Mouse (Mus musculus): ENCODE data around the gene Zdhhc12.
"Not testable (repeated sequence)": the region's sequence is repeated elsewhere in the genome, so short reads cannot be mapped to it uniquely, and the experiment has no call there.

Gene Zdhhc12

DNA sequence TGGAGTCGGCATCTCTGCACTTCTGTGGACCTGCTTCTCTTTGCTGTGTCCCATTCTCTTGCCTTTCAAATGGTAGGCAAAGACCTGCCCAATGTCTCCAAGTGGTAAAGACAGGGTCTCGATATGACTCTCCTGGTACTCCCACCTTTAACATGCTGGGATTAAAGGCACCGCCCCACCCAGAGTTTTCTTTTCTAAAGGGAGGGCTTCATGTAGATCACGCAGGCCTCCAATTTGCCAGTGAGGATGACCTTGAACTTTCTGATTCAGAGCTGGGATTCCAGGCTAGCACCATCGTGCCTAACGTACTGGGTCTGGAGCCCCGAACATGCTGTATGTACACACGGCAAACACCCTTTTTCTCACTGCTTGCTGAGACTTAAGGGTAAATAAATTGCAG, 30.2 kb downstream of the Zdhhc12 start:
- no peak for DNase-seq

GRCm38 (mm10) chr2:30062249-30063093, 31.0 kb downstream of the Zdhhc12 start:
- no peak for DNase-seq

DNA sequence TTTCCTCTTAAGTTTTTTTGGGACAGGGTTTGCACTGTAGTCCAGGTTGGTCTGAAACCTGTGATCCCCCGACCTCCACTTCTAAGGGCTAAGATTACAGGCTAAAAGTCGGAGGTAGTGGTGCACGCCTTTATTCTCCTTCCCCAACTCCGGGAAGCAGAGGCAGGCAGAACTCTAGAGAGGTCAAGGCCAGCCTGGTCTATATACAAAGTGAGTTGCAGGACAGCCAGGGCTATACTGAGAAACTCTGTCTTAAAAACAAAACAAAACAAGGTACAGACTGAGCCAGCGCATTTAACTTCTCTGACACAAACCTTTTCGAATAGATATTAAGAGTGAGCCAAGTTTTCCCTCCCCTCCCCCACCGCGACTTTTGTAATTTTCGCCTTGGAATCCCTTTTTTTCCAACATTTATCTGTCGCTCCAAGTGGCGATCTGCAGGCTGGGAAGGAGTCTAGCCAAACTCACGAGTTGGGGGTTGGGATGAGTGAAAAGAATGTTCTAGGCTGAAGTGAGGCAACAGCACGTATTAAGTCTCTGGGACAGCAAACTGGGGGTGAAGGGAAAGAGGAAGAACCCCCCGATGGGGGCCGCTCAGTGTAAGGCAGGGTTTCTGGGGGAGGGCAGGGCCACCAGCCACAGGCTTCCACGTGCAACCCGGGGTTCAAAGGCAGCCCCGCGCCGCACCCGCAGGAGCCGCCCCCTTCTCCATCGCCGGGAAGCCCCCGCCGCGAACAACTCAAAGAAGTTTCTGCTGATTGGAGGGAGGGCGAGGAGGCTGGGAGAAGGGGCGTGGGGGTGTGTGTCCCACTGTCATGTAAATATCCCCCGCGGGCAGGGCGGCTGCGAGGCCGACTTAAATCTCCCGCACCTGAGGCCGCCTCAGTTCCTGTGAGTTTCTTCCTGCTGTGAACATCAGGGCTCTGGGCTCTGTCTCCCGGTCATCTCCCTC, 32.0 kb downstream of the Zdhhc12 start:
- no peak for DNase-seq

GRCm38 (mm10) chr2:30058418-30058817, 35.0 kb downstream of the Zdhhc12 start:
- no peak for DNase-seq

GRCm38 (mm10) chr2:30057223-30057904, 36.1 kb downstream of the Zdhhc12 start, which contains the start of gene Set:
Gene Set (plus strand): TSS chr2:30057378.
- no peak for DNase-seq

GRCm38 (mm10) chr2:30056736-30057135, 36.7 kb downstream of the Zdhhc12 start:
- no peak for DNase-seq

GRCm38 (mm10) chr2:30055310-30055709, 38.1 kb downstream of the Zdhhc12 start:
- DNase-seq, result not testable (repeated sequence)

DNA sequence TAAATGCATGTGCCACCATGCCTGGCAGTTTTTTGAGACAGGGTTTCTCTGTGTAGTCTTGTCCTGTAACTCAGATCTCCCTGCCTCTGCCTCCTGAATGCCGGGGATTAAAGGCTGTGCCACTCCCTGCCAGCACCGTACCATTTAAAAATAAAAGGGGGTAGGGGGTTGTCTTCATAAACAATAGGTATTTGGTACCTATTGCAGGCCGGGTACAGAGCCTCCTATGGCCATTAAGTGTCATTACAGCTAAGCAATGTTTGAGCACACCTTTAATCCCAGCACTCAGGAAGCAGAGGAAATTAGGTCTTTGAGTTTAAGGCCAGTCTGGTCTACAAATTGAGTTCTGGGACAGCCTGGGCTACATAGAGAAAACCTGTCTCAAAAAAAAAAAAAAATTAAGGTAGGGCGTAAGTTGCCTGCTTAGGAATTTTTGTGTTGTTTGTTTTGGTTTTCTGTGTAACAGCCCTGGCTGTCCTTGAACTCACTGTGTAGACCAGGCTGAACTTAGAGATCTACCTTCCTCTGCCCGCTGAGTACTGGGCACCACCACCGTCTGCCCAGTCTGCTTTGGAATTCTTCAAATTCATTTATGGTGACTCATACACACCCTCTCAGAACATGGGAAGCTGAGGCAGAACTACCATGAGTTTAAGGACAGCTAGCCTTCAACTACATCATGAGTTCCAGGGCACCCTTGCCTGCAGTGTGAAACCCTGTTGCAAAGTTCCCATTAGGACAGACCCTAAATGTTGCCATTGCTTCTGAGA, 41.3 kb downstream of the Zdhhc12 start:
- DNase-seq, result no peak

DNA sequence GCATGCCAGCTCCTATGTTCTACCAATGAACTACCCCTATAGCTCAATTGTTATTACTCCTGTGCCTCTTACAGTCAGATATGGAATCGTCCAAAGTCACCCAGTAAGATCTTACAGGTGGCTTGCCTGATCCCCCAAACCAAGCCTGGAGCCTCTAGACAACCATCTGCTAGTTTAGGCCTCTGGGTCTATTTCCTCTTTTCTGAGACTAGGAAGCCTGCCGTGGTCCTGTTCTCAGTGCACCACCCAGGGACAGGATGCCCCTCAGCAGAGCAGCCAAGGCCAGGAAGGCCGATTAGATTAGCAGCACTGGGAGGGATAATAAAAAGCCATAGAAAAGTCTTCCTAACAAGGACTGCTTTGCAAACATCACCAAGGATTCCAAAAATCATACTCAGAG, 43.6 kb downstream of the Zdhhc12 start:
- no peak for DNase-seq

DNA sequence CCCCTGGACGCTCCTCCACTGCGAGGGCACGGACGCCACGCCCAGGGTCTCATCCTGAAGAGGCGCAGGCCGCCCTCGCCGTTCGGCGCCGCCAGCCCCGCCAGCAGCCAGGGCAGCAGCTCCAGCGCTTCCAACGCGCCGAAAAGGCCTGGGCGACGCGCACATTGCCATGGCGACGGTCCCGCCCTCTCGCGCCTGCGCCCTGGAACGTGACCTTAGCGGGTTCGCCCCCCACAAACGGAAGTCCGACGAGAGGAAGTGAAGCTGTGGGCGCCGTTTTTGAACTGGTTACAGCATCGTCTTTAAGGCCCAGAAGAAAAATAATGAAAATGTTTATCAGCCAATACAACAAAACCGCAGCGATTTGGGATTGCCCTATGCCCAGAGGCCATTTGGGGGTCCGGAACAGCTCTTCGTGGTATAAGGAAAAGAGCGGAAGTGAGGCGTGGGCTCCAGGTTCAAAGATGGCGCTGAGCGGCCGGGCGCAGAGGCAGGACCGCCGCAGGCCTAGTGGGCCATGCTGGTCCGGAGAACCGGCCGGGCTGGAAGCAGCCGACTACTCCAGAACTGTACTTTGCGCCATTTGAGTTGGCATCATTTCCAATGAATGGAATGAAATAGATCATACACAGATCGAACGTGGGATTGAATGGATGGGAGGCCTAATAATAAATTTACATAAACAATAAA, 44.6 kb downstream of the Zdhhc12 start, which contains the start of gene Wdr34:
TSS of gene Wdr34 (minus strand) at position 183 of the 690 bp plus-strand sequence.
- peak; percentile 95 for DNase-seq

GRCm38 (mm10) chr2:30048101-30048501, 45.3 kb downstream of the Zdhhc12 start:
- no peak for DNase-seq

DNA sequence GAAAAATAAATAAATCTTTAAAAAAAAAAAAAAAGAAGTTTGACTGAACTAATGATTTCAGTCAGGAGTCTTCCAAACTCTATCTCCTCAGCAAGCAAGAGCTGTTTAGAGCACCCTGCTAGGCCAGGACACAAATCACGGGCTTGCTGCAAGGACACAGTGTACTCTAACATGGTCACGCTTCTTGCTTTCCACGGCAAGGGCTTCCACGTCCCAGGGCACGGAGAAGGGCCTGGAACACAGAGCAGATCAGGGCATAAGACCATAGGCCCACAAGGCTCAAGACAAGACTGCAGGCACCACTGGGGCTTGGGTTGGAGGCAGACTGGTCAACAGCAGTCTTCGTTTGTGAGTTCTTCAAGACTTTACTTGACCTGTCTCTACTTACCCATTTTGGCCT, 46.3 kb downstream of the Zdhhc12 start:
- DNase-seq, result no peak

DNA sequence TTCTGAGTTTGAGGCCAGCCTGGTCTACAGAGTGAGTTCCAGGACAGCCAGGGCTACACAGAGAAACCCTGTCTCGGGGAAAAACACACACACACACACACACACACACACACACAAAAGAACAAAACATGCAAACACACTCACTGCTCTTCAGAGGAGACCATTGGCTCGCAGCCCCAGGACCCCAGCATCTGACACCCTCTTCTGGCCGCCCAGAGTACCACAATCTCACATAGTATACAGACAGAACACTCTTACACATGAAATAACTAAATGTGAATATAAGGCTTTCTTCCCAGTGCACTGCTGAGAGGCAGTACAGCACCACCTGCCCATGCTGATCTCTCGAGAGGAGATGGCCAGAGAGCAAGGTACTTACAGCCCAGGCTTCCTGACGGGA, 48.9 kb downstream of the Zdhhc12 start:
- DNase-seq, result no peak

DNA sequence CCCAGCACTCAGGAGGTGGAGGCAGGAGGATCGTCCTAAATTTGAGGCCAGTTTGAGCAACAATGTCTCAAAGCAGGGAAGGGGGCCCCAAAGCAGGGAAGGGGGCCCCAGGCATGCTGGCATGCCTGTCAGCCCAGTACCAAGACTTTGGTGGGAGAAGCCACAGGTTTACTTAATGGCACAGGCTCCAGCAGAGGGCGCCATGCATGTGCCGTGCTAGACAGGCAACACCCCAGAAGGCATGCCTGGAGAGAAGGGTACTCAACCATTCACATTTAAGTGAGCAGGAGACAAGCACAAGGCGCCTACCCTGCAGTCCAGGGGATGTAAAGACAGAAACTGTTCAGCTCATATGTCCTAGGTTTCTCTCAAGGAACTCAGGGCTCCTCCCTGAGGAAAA, 51.0 kb downstream of the Zdhhc12 start:
- DNase-seq, result peak; percentile 47

Data from layer of hippocampus, adult 9-11 months (tissue).